Mouse (Mus musculus): ENCODE measurements around the gene Cgas.

Cgas gene

GRCm38 (mm10) chr9:78457026-78457425, 14.0 kb upstream of the Cgas start:
- no peak for DNase-seq

GRCm38 (mm10) chr9:78451382-78451781, 8.3 kb upstream of the Cgas start:
- DNase-seq: peak; percentile 57 to 59

- DNase-seq: no peak
These were observed 7.4 kb upstream of the Cgas start for GRCm38 (mm10) chr9:78450404-78450803.

- DNase-seq: peak; percentile 92 to 93
These were observed 5.2 kb upstream of the Cgas start, which contains the start of the genes Mto1 and Gm17324 for GRCm38 (mm10) chr9:78447973-78448873. Gene Mto1 (plus strand): TSS chr9:78448208. Gene Gm17324 (minus strand): TSS chr9:78448786.

GRCm38 (mm10) chr9:78447606-78447972, 4.6 kb upstream of the Cgas start:
- DNase-seq: no peak

- DNase-seq: no peak
These were observed 829 bp downstream of the Cgas start for GRCm38 (mm10) chr9:78442237-78442578.

- no peak for DNase-seq
These were observed 3.6 kb downstream of the Cgas start for GRCm38 (mm10) chr9:78439426-78439825.

- no peak for DNase-seq
These were observed 10.6 kb downstream of the Cgas start for GRCm38 (mm10) chr9:78432471-78432870.

GRCm38 (mm10) chr9:78430486-78430885, 12.6 kb downstream of the Cgas start:
- DNase-seq: peak in 1 of 2 experiments; percentile 15

GRCm38 (mm10) chr9:78429551-78429950, 13.5 kb downstream of the Cgas start:
- no peak for DNase-seq

GRCm38 (mm10) chr9:78428870-78429432, 14.1 kb downstream of the Cgas start:
- DNase-seq: no peak

GRCm38 (mm10) chr9:78428185-78428584, 14.9 kb downstream of the Cgas start:
- DNase-seq: peak in 1 of 2 experiments; percentile 17

GRCm38 (mm10) chr9:78427362-78427781, 15.7 kb downstream of the Cgas start:
- peak; percentile 24 to 29 for DNase-seq

GRCm38 (mm10) chr9:78401596-78401995, 41.4 kb downstream of the Cgas start:
- DNase-seq: no peak

- DNase-seq: no peak
These were observed 42.5 kb downstream of the Cgas start for GRCm38 (mm10) chr9:78400570-78400969.

- DNase-seq: no peak
These were observed 46.5 kb downstream of the Cgas start for GRCm38 (mm10) chr9:78396517-78396916.

GRCm38 (mm10) chr9:78395630-78396351, 47.2 kb downstream of the Cgas start, which contains the start of gene Ddx43:
Gene Ddx43 (plus strand): TSS chr9:78395777.
- peak; percentile 39 to 68 for DNase-seq

GRCm38 (mm10) chr9:78395244-78395629, 47.8 kb downstream of the Cgas start:
- DNase-seq: no peak

- DNase-seq: no peak
These were observed 48.4 kb downstream of the Cgas start for GRCm38 (mm10) chr9:78394602-78395001.

- no peak for DNase-seq
These were observed 49.3 kb downstream of the Cgas start for GRCm38 (mm10) chr9:78393741-78394140.

- DNase-seq: no peak
These were observed 53.1 kb downstream of the Cgas start for GRCm38 (mm10) chr9:78389981-78390380.

- no peak for DNase-seq
These were observed 56.1 kb downstream of the Cgas start for GRCm38 (mm10) chr9:78386947-78387346.

GRCm38 (mm10) chr9:78385893-78386292, 57.1 kb downstream of the Cgas start:
- peak in 1 of 2 experiments; percentile 8 for DNase-seq

Data from lung, postnatal 4 days (tissue).